Mouse (Mus musculus) heart, embryonic 10.5 days (tissue): Measurements from ENCODE around the gene Depdc1b. TPM values are rescaled to one million over a fixed set of nuclear protein-coding genes. Genes with fewer than 3 reads are reported as not detected.

Experiments
- DNase-seq: peaks from one replicate; pipeline ENCODE4 v3.0.0-alpha.2; 2017; ENCODE audit warnings: low spot score
- H3K27ac ChIP-seq: fragments of 300-500 bp; sonication (generic); 2 replicates; pipeline ENCODE4 v1.5.1; 2016; ENCODE audit warnings: mild to moderate bottlenecking
- H3K27me3 ChIP-seq: fragments of 300-500 bp; sonication (generic); 2 replicates; pipeline ENCODE4 v1.6.1; 2016; ENCODE audit warnings: mild to moderate bottlenecking; ENCODE audit not compliant: poor library complexity, insufficient read depth, severe bottlenecking
- H3K36me3 ChIP-seq: fragments of 300-500 bp; sonication (generic); 2 replicates; pipeline ENCODE4 v1.6.1; 2016; ENCODE audit warnings: mild to moderate bottlenecking, moderate library complexity
- H3K4me1 ChIP-seq: fragments of 300-500 bp; sonication (generic); 2 replicates; pipeline ENCODE4 v1.6.1; 2016; ENCODE audit warnings: mild to moderate bottlenecking
- H3K4me3 ChIP-seq: fragments of 300-500 bp; sonication (generic); 2 replicates; pipeline ENCODE4 v1.5.1; 2016; ENCODE audit warnings: mild to moderate bottlenecking, moderate library complexity
- H3K9me3 ChIP-seq: fragments of 300-500 bp; sonication (generic); 2 replicates; pipeline ENCODE4 v1.6.1; 2016; ENCODE audit warnings: mild to moderate bottlenecking, moderate library complexity
- WGBS: fragments of 180-500 bp; shearing (Covaris S2); methylation state at CpG from one replicate; pipeline ENCODE4 v1.1.7; 2016; 5-methylcytosine and 5-hydroxymethylcytosine counted together
- polyA plus RNA-seq: library from polyadenylated mRNA; unstranded; fragments of >200 nt; fragmentation: Nextera tagmentation; extraction: Ambion mirVana; gene quantifications from 2 replicates; pipeline ENCODE4 v1.2.1, GENCODE M21; 2016

Depdc1b gene
- polyA plus RNA-seq, 1 experiment from 2014 or later = 10.0 TPM

- 81% methylated on average over 2 of the region's 2 CpGs for WGBS
- no peaks in the 10 kb centered on the region; the same call in 1 of the 2 replicates for H3K9me3 ChIP-seq
- H3K27ac ChIP-seq = no peak overlapping the region
- peak; percentile 51 for DNase-seq
- H3K36me3 ChIP-seq = 0 out of 2 replicates have a peak, but pooled peaks cover 12% of the 10 kb centered on the region
- peaks cover 95% of the 10 kb centered on the region for H3K27me3 ChIP-seq
- H3K4me1 ChIP-seq = no peaks in the 10 kb centered on the region
- no peak overlapping the region for H3K4me3 ChIP-seq
These were observed 6.3 kb downstream of the Depdc1b start for GRCm38 (mm10) chr13:108322466-108322865.

- Histone ChIP-seq H3K4me3 (no peak overlapping the region), H3K27me3 (peaks cover 86% of the 10 kb centered on the region), H3K27ac (no peak overlapping the region), H3K9me3 (no peaks in the 10 kb centered on the region), H3K4me1 (no peaks in the 10 kb centered on the region), H3K36me3 (0 out of 2 replicates have a peak, but pooled peaks cover 12% of the 10 kb centered on the region)
- 83% methylated on average over 2 of the region's 2 CpGs for WGBS
- no peak for DNase-seq
These were observed 7.2 kb downstream of the Depdc1b start for GRCm38 (mm10) chr13:108323317-108323716.

GRCm38 (mm10) chr13:108323866-108324829, 8.0 kb downstream of the Depdc1b start:
- Histone ChIP-seq H3K9me3 (no peaks in the 10 kb centered on the region), H3K27me3 (peaks cover 79% of the 10 kb centered on the region), H3K4me1 (no peaks in the 10 kb centered on the region), H3K36me3 (0 out of 2 replicates have a peak, but pooled peaks cover 12% of the 10 kb centered on the region), H3K4me3 (no peak overlapping the region), H3K27ac (no peak overlapping the region)
- peak; percentile 53 for DNase-seq
- 90% methylated on average over 22 of the region's 22 CpGs for WGBS

GRCm38 (mm10) chr13:108325871-108326270, 9.7 kb downstream of the Depdc1b start:
- Histone ChIP-seq H3K9me3 (no peaks in the 10 kb centered on the region), H3K4me3 (no peak overlapping the region), H3K27ac (no peak overlapping the region), H3K27me3 (peaks cover 62% of the 10 kb centered on the region), H3K36me3 (0 out of 2 replicates have a peak, but pooled peaks cover 12% of the 10 kb centered on the region), H3K4me1 (no peaks in the 10 kb centered on the region)
- peak; percentile 43 for DNase-seq
- WGBS = 84% methylated on average over 5 of the region's 5 CpGs

GRCm38 (mm10) chr13:108326351-108326750, 10.2 kb downstream of the Depdc1b start:
- H3K9me3 ChIP-seq = no peaks in the 10 kb centered on the region
- H3K27ac ChIP-seq = no peak overlapping the region
- peaks cover 57% of the 10 kb centered on the region for H3K27me3 ChIP-seq
- 89% methylated on average over 10 of the region's 10 CpGs for WGBS
- no peaks in the 10 kb centered on the region for H3K4me1 ChIP-seq
- peak; percentile 46 for DNase-seq
- H3K36me3 ChIP-seq = 0 out of 2 replicates have a peak, but pooled peaks cover 12% of the 10 kb centered on the region
- H3K4me3 ChIP-seq = no peak overlapping the region

GRCm38 (mm10) chr13:108327047-108327446, 10.9 kb downstream of the Depdc1b start:
- Histone ChIP-seq H3K27ac (no peak overlapping the region), H3K27me3 (peaks cover 50% of the 10 kb centered on the region), H3K4me1 (no peaks in the 10 kb centered on the region), H3K36me3 (0 out of 2 replicates have a peak, but pooled peaks cover 14% of the 10 kb centered on the region), H3K4me3 (no peak overlapping the region), H3K9me3 (no peaks in the 10 kb centered on the region)
- 87% methylated on average over 7 of the region's 7 CpGs for WGBS
- peak; percentile 25 for DNase-seq

- Histone ChIP-seq H3K4me3 (no peak overlapping the region), H3K36me3 (0 out of 2 replicates have a peak, but pooled peaks cover 17% of the 10 kb centered on the region), H3K27me3 (peaks cover 34% of the 10 kb centered on the region), H3K9me3 (no peaks in the 10 kb centered on the region), H3K27ac (no peak overlapping the region), H3K4me1 (no peaks in the 10 kb centered on the region)
- peak; percentile 64 for DNase-seq
- 89% methylated on average over 21 of the region's 21 CpGs for WGBS
These were observed 12.5 kb downstream of the Depdc1b start for GRCm38 (mm10) chr13:108328406-108329180.

GRCm38 (mm10) chr13:108329693-108330092, 13.6 kb downstream of the Depdc1b start:
- 63% methylated on average over 3 of the region's 3 CpGs for WGBS
- Histone ChIP-seq H3K27me3 (peaks cover 23% of the 10 kb centered on the region), H3K4me1 (no peaks in the 10 kb centered on the region), H3K27ac (no peak overlapping the region), H3K4me3 (no peak overlapping the region), H3K36me3 (0 out of 2 replicates have a peak, but pooled peaks cover 13% of the 10 kb centered on the region), H3K9me3 (no peaks in the 10 kb centered on the region)
- no peak for DNase-seq

GRCm38 (mm10) chr13:108335257-108336003, 19.3 kb downstream of the Depdc1b start:
- H3K36me3 ChIP-seq = 0 out of 2 replicates have a peak, but pooled peaks cover 6% of the 10 kb centered on the region
- 84% methylated on average over 15 of the region's 15 CpGs for WGBS
- H3K27ac ChIP-seq = no peak overlapping the region
- no peaks in the 10 kb centered on the region for H3K9me3 ChIP-seq
- DNase-seq = peak; percentile 38
- H3K27me3 ChIP-seq = no peaks in the 10 kb centered on the region
- H3K4me3 ChIP-seq = no peak overlapping the region
- H3K4me1 ChIP-seq = no peaks in the 10 kb centered on the region

GRCm38 (mm10) chr13:108336192-108336591, 20.1 kb downstream of the Depdc1b start:
- 88% methylated on average over 11 of the region's 11 CpGs for WGBS
- H3K4me3 ChIP-seq = no peak overlapping the region
- 0 out of 2 replicates have a peak, but pooled peaks cover 6% of the 10 kb centered on the region for H3K36me3 ChIP-seq
- no peaks in the 10 kb centered on the region for H3K4me1 ChIP-seq
- no peak overlapping the region for H3K27ac ChIP-seq
- no peaks in the 10 kb centered on the region for H3K9me3 ChIP-seq
- DNase-seq = no peak
- H3K27me3 ChIP-seq = no peaks in the 10 kb centered on the region

GRCm38 (mm10) chr13:108337340-108337739, 21.2 kb downstream of the Depdc1b start:
- 83% methylated on average over 6 of the region's 6 CpGs for WGBS
- H3K36me3 ChIP-seq = 0 out of 2 replicates have a peak, but pooled peaks cover under 1% of the 10 kb centered on the region
- no peak overlapping the region for H3K27ac ChIP-seq
- no peak overlapping the region for H3K4me3 ChIP-seq
- H3K4me1 ChIP-seq = no peaks in the 10 kb centered on the region
- DNase-seq = peak; percentile 27
- H3K9me3 ChIP-seq = no peaks in the 10 kb centered on the region
- H3K27me3 ChIP-seq = no peaks in the 10 kb centered on the region
